Mouse (Mus musculus): ENCODE data around the gene Grid1.

DNA sequence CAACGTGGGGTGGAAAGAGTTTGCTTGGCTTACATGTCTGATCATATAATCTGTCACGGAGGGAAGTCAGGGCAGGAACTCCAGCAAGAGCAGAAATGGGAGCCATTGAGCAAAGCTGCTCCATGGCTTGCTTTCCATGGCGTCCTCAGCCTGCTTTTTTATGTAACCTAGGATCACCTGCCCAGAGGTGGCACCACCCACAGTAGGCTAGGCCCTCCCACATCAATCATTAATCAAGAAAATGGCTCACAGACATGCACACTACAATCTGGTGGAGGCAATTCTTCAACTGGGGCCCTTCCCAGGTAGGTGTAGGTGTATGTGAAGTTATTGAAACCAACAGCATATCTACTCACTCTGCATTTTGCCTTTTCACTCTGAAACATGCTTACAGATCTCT, 287.7 kb downstream of the Grid1 start:
- TF ChIP-seq POLR2A (IDR thresholded peaks at IDR 0.05; ENCODE audit: insufficient read depth, low read length) (no peak), CTCF (IDR thresholded peaks at IDR 0.05; ENCODE audit: low read depth, low read length) (no peak)
